Mouse (Mus musculus) bone marrow macrophage, adult 2 months (primary cell): ENCODE measurements at regions not wholly inside any gene's neighbourhood (a gene's known extent, or its start where the extent isn't known, plus 50 kb on each side); places are given as distances from the start of the nearest gene placed in this dataset.

ENCODE experiments used
- H3K27ac ChIP-seq: 2 replicates; pipeline ENCODE4 v1.5.1; 2012; ENCODE audit warnings: low read depth, low read length; ENCODE audit not compliant: insufficient read depth
- H3K4me1 ChIP-seq: 2 replicates; pipeline ENCODE4 v1.6.1; 2012; ENCODE audit warnings: low read length; ENCODE audit not compliant: control insufficient read depth, insufficient read depth
- H3K4me3 ChIP-seq: 2 replicates; pipeline ENCODE4 v1.5.1; 2012; ENCODE audit warnings: mild to moderate bottlenecking, low read length, moderate library complexity; ENCODE audit not compliant: insufficient read depth
- CTCF ChIP-seq: IDR thresholded peaks from 2 replicates; pipeline ENCODE4 v1.5.1; 2012; ENCODE audit warnings: low read depth, mild to moderate bottlenecking, low read length, moderate library complexity
- POLR2A ChIP-seq: IDR thresholded peaks from 2 replicates; pipeline ENCODE4 v1.6.1; 2012; ENCODE audit warnings: mild to moderate bottlenecking, low read depth, low read length, borderline replicate concordance

DNA sequence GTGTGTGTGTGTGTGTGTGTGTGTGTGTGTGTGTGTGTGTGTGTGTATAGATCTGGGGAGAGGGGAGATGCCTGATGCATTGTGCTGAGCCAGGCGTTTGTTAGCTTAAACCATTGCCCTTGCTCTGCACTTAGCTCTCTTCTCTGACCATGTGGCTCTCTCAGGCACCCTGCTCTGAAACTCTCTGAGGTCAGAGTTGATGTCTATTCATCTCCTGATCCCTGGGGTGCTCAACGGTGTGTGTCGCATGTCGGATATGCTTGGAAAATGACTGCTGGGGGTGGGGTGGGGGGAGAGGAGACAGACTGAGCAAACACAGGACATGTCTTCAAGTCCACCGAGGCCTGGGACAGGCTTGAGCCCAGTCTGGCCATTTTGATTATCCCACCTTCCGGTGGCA lies 446.4 kb downstream of the Tshz3 start:
- TF ChIP-seq POLR2A (no peak), CTCF (no peak)
- no peaks in the 10 kb centered on the region for H3K4me1 ChIP-seq
- no peak overlapping the region for H3K4me3 ChIP-seq
- H3K27ac ChIP-seq: no peak overlapping the region

DNA sequence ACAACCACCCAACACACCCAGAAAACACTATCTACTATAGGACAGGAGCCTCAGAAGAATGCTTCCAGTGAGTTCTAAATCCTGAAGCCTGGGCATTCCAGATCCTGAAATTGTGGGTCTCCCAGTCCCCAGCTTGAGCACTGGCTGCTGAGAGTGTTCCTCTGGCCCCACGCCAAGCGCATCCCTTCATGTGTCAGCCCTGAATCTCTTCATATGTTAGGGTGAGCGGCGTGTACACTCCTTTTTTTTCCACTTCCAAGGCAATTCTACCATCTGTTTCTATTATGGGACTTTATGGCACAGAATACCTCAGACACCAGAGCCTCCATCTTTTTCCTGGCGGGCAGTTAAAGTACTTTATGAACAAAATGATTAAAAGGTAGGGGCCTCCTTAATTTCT lies 451.8 kb downstream of the Tshz3 start:
- Histone ChIP-seq H3K27ac (no peak overlapping the region), H3K4me3 (no peak overlapping the region), H3K4me1 (no peaks in the 10 kb centered on the region)
- TF ChIP-seq POLR2A (no peak), CTCF (no peak)

DNA sequence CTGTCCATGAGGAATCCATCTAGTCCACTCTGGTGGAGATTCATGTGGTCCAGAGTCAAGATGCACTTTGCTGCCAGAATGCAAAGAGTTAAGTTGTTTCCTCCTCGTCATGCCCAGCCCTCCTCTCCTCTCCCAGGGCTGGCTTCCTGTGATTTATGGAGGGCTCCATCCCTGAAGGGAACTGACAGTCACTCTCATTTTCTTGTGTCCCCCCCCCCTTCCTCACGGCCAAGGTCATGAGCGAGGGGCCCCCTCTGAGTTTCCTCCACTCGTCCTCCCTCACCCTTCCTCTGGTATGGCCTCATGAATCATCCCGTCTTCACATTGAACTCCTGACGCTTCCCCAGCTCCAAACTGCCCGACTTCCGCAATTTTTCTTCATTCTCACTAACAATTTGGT lies 461.9 kb downstream of the Tshz3 start:
- no peak overlapping the region for H3K4me3 ChIP-seq
- H3K4me1 ChIP-seq: no peaks in the 10 kb centered on the region
- no peak overlapping the region for H3K27ac ChIP-seq
- TF ChIP-seq CTCF (no peak), POLR2A (no peak)

DNA sequence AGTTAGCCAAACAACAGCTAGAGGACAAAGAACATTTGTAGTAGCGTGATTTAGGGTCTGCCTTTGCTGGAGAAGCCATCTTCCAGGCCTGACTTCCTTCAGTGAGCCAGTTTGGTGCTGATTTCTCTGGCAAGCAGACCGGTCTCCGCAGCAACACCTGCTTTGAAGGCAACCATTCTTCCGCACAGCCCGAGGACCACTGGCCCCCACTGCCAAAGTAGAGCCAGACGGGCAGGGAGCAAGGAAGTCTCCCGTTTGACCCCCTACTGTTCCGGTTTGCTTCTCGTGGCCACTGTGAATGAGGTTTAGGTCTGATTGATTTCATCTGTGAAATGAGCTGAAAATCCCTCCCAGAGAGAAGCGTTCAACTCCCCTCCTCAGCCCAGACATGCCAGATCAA lies 471.0 kb downstream of the Tshz3 start:
- TF ChIP-seq POLR2A: no peak
- no peak for TF ChIP-seq CTCF
- Histone ChIP-seq H3K27ac (no peak overlapping the region), H3K4me3 (no peak overlapping the region), H3K4me1 (no peaks in the 10 kb centered on the region)

DNA sequence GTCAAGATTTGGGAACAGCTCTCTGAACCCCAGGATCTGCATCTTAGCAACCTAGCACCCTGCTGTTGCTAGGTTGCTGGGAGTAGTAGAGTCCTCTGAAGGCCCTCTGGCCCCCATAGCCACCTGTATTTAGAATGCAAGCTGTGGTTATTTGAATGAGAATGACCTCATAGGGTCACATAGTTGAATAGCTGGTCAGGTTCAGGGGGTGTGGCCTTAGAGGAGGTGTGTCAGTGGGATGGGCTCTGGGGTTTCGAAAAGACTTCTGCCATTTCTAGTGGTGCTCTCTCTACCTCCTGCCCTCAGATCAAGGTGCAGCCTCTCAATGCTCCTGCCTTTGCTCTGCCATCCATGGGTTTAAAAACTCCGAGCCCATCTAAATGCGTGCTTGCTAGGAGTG lies 477.8 kb downstream of the Tshz3 start:
- TF ChIP-seq CTCF (no peak), POLR2A (no peak)
- Histone ChIP-seq H3K27ac (no peak overlapping the region), H3K4me1 (no peaks in the 10 kb centered on the region), H3K4me3 (no peak overlapping the region)

DNA sequence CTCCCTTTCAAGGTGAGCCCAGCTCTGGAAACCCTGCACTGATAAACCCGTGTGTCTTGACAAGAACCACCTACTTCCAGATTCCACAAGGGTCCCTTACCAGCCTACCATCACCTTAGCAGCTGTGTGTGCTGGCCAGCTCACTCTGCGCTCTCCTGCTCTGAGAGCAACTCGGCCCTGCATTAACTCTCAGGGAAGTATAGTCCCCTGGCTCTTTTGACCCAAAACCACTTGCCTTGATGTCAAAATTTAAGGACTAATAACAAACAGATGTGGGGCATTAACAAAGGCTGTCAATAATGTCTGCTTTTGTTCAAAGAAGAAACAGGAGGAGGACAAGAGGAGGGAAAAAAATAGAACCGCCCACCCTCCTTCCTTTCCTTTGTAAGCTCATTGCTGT lies 480.3 kb downstream of the Tshz3 start:
- Histone ChIP-seq H3K27ac (no peak overlapping the region), H3K4me1 (no peaks in the 10 kb centered on the region), H3K4me3 (no peak overlapping the region)
- TF ChIP-seq POLR2A (no peak), CTCF (no peak)

DNA sequence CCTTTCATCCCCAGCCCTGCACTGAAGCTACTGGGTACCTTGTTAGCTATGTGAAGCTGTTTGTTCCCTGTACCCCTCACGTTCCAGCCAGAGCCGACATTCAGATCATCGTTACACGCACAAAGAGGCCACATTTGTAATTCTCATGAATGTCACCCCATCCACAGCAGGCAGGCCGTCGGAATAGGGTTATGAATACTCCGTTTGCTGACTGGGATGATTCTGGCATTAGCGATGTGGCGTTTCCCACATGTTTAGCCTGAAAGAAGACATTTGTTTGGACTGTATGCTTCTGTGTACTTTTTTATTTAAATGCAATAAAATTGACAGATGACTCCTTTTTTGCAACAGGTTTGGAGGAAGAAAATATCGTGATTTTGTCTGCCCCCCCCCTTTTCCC lies 482.0 kb downstream of the Tshz3 start:
- Histone ChIP-seq H3K4me1 (no peaks in the 10 kb centered on the region), H3K4me3 (no peak overlapping the region), H3K27ac (no peak overlapping the region)
- TF ChIP-seq CTCF: no peak
- TF ChIP-seq POLR2A: no peak

DNA sequence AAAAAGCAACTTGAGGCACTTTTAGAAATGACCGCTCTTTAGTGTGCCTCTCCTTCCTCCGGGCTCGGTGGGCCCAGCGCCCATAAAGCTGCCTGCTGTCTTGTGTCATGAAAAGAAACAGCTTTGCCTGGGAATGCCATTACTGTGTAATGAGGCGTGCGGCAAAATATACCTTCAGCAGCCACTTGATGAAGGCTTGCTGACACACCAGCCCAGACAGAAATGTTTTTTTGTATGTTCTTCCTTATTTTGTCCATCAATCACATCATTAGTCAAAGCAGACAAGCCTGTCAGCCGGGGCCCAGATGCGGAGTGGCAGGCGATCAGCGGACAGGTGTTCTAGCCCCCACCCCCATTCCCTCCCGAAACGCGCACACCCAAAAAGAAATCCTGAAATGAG lies 482.5 kb downstream of the Tshz3 start:
- TF ChIP-seq CTCF (no peak), POLR2A (no peak)
- no peaks in the 10 kb centered on the region for H3K4me1 ChIP-seq
- no peak overlapping the region for H3K4me3 ChIP-seq
- no peak overlapping the region for H3K27ac ChIP-seq

DNA sequence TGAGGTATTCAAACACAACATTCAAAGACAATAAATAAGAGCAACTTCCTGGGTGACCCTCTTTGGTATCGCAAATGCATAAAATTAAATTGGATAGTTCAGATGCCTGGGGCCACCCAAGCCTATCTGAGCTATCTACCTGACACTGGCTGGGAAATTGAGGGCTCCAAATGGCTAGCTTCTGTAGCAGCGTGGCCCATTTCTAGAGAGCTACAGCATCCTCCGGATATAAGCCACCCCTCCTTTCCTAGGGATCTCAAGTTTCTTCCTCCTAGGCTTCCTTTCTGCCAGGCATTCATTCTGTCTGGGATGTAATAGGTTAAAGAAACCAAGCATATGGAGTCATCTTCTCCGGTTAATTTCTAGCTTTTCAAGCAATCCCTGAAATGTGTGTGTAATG lies 483.2 kb downstream of the Tshz3 start:
- Histone ChIP-seq H3K27ac (no peak overlapping the region), H3K4me1 (no peaks in the 10 kb centered on the region), H3K4me3 (no peak overlapping the region)
- TF ChIP-seq CTCF (no peak), POLR2A (no peak)

DNA sequence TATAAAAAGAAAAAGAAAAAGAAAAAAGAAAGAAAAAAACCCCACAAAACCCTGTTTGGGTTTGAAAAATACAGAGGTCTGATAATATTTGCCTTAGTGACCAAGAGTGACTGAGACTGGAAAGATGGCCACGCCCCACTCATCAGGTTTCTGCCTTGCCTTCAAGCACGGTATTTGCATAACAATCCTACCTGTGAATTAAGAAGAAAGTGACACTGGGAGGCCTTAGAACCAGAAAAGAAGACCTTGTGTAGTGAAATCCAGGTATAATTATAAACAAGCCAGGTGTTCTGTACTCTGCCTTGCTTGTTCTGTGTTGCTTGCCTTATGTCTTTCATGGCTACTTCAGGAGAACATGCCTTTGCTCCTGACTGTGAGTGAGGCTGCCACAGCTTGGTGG lies 494.6 kb downstream of the Tshz3 start:
- no peaks in the 10 kb centered on the region for H3K4me1 ChIP-seq
- H3K27ac ChIP-seq: no peak overlapping the region
- TF ChIP-seq CTCF: no peak
- TF ChIP-seq POLR2A: no peak
- no peak overlapping the region for H3K4me3 ChIP-seq

DNA sequence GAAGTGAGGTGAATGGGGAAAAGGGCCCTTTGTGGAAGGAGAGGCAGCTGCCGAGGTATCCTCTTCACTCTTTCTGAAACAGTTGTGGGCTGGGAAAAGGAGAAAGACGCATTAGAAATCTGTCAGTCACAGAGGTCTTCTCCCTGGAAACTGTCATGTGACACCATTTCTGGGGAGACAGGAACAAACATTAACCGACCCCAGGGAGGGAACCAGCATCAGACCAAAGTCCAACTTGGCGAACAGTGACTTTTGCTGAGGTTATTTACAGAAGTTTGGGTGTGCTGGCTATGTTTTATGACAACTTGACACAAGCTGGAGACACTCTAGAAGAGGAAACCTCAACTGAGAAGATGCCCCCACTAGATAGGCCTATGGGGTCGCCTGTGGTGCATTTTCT lies 506.9 kb downstream of the Tshz3 start:
- H3K27ac ChIP-seq: no peak overlapping the region
- no peaks in the 10 kb centered on the region for H3K4me1 ChIP-seq
- no peak overlapping the region for H3K4me3 ChIP-seq
- TF ChIP-seq POLR2A (no peak), CTCF (no peak)
